Mouse (Mus musculus) heart, embryonic 13.5 days (tissue): Measurements from ENCODE around the gene Rffl. TPM values are rescaled to one million over a fixed set of nuclear protein-coding genes. Genes with fewer than 3 reads are reported as not detected.
A peak's percentile ranks its signal among the peaks of the same experiment; 100 is the strongest.

ENCODE experiments used
- ATAC-seq: fragments of 200-750 bp; cut with Nextera tagmentation; 2 replicates; pipeline ENCODE4 v1.8.0; 2017; ENCODE audit warnings: moderate TSS enrichment; ENCODE audit not compliant: insufficient number of reproducible peaks, low FRiP score, low TSS enrichment; ENCODE audit errors: extremely low read depth
- H3K27ac ChIP-seq: fragments of 300-500 bp; sonication (generic); replicated peaks from 2 replicates; pipeline ENCODE4 v1.5.1; 2015; ENCODE audit warnings: moderate library complexity, mild to moderate bottlenecking, inconsistent platforms
- H3K27me3 ChIP-seq: fragments of 300-500 bp; sonication (generic); replicated peaks from 2 replicates; pipeline ENCODE4 v1.6.1; 2015; ENCODE audit warnings: mild to moderate bottlenecking, inconsistent platforms
- H3K36me3 ChIP-seq: fragments of 300-500 bp; sonication (generic); 2 replicates; pipeline ENCODE4 v1.6.1; 2015; ENCODE audit warnings: mild to moderate bottlenecking, inconsistent platforms
- H3K4me1 ChIP-seq: fragments of 300-500 bp; sonication (generic); 2 replicates; pipeline ENCODE4 v1.6.1; 2015; ENCODE audit warnings: inconsistent platforms
- H3K4me2 ChIP-seq: fragments of 300-500 bp; sonication (generic); 2 replicates; pipeline ENCODE4 v1.6.1; 2015; ENCODE audit warnings: inconsistent platforms, mild to moderate bottlenecking, moderate library complexity
- H3K4me3 ChIP-seq: fragments of 300-500 bp; sonication (generic); 2 replicates; pipeline ENCODE4 v1.5.1; 2015; ENCODE audit warnings: moderate library complexity, mild to moderate bottlenecking, inconsistent platforms
- H3K9ac ChIP-seq: fragments of 300-500 bp; sonication (generic); 2 replicates; pipeline ENCODE4 v1.6.1; 2015; ENCODE audit warnings: inconsistent platforms, mild to moderate bottlenecking, moderate library complexity
- H3K9me3 ChIP-seq: fragments of 300-500 bp; sonication (generic); 2 replicates; pipeline ENCODE4 v1.6.1; 2016; ENCODE audit warnings: inconsistent platforms
- WGBS: fragments of 180-500 bp; shearing (Covaris S2); methylation state at CpG from one replicate; pipeline ENCODE4 v1.1.7; 2015; ENCODE audit warnings: mixed read lengths; 5-methylcytosine and 5-hydroxymethylcytosine counted together
- polyA plus RNA-seq: library from polyadenylated mRNA; unstranded; fragments of >200 nt; fragmentation: Nextera tagmentation; extraction: Ambion mirVana; gene quantifications from 2 replicates; pipeline ENCODE4 v1.2.1, GENCODE M21; 2015

Gene Rffl
- polyA plus RNA-seq = 4.7 and 5.3 TPM in 2 replicates

DNA sequence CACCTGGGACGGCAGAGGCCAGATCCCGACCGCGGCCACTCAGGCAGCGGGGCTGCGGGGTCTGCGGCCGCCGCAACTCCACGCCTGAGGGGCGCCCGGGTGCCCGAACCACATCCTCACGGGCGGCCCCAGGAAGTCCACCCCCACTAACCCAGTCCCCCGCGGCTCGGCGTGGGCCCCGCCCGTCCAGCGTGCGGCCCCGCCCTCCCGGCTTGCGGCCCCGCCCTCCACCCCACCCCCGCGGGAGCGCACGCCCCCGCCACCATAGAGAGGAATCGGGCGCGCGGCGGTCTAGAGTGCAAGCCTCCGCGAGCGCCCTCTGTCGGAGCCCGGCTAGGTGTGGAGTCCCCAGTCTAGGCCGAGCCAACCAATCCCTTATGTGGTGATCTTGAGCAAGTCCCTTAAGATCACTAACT lies at the start of gene Rffl:
Gene Rffl (minus strand): TSS at position 180 of the 416 bp plus-strand sequence.
- Histone ChIP-seq H3K27me3 (no peaks in the 10 kb centered on the region), H3K4me2 (peak within 1 kb of the TSS; percentile 91), H3K27ac (peak within 1 kb of the TSS; percentile 63), H3K4me3 (peak within 1 kb of the TSS; percentile 93), H3K9ac (peak within 1 kb of the TSS; percentile 90), H3K9me3 (no peaks in the 10 kb centered on the region), H3K36me3 (no peaks in the 10 kb centered on the region), H3K4me1 (peaks cover 19% of the 10 kb centered on the region; the same call in 1 of the 2 replicates)
- peak; percentile 96 for ATAC-seq
- under 1% methylated on average over 43 of the region's 43 CpGs for WGBS

DNA sequence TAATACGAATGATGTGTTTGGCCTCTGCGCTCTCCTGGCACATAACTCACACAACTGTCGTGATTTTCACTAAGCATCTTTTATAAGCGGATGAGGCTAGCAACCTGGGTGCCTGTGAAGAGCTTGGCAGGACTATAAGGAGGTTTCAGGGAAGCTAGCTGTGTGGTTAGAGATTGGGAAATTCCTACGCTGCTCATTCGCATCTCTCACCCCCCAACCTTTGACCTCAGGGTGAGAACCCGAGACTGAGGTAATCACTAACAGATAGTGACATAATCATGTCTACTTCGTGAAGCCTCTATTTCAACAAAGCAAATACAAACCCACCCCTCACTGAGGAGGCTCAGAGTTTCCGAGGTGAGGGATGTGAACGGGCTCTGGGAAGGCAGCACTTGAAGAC lies 49.8 kb upstream of the Rffl start:
- ATAC-seq = no peak
- no peaks in the 10 kb centered on the region for H3K9me3 ChIP-seq
- peaks cover 17% of the 10 kb centered on the region for H3K4me1 ChIP-seq
- H3K4me3 ChIP-seq = no peak overlapping the region
- no peak overlapping the region for H3K4me2 ChIP-seq
- peaks cover 92% of the 10 kb centered on the region for H3K36me3 ChIP-seq
- WGBS = 47% methylated on average over 10 of the region's 10 CpGs
- H3K27ac ChIP-seq = no peak overlapping the region
- H3K9ac ChIP-seq = no peak overlapping the region
- H3K27me3 ChIP-seq = no peaks in the 10 kb centered on the region

- Histone ChIP-seq H3K4me3 (peak overlapping the region; percentile 33), H3K9ac (peak overlapping the region; percentile 52; the same call in 1 of the 2 replicates), H3K36me3 (peaks cover 43% of the 10 kb centered on the region), H3K4me1 (peaks cover 43% of the 10 kb centered on the region), H3K4me2 (peak overlapping the region; percentile 72), H3K27ac (peak overlapping the region; percentile 48; the same call in 1 of the 2 replicates), H3K27me3 (no peaks in the 10 kb centered on the region; the same call in 1 of the 2 replicates), H3K9me3 (no peaks in the 10 kb centered on the region)
- ATAC-seq = no peak
- WGBS = 6% methylated on average over 16 of the region's 16 CpGs
Measured at GRCm38 (mm10) chr11:82914711-82915352, 43.8 kb upstream of the Rffl start.

- peak overlapping the region; percentile 72 for H3K4me2 ChIP-seq
- peak overlapping the region; percentile 98 for H3K27ac ChIP-seq
- peak overlapping the region; percentile 62 for H3K4me3 ChIP-seq
- 17% methylated on average over 11 of the region's 11 CpGs for WGBS
- H3K4me1 ChIP-seq = peaks cover 67% of the 10 kb centered on the region
- H3K27me3 ChIP-seq = no peaks in the 10 kb centered on the region; the same call in 1 of the 2 replicates
- H3K9ac ChIP-seq = peak overlapping the region; percentile 89
- H3K9me3 ChIP-seq = no peaks in the 10 kb centered on the region
- peak; percentile 66 for ATAC-seq
- peaks cover 20% of the 10 kb centered on the region for H3K36me3 ChIP-seq
Measured at GRCm38 (mm10) chr11:82910679-82911389, 39.8 kb upstream of the Rffl start.

DNA sequence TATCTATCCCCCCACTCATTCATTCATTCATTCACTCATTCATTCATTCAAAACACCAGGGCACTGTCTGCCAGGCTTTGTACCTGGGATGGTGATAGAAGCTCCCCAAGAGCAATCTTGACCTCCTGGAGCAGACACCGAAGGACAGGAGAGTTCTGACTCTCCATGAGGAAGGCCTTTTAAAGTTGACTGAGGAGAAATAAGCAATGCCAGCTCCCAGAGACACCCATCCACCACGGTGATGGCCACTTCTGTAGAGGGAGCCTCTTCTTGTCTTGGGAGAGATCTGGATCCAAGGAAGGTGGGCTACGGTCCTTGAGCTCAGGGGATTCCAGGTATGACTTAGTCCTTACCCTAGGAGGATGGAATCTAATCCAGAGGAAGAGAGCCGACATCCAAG lies 39.2 kb upstream of the Rffl start, which contains the start of gene Unc45b:
Gene Unc45b (plus strand): TSS at position 301 of the 400 bp plus-strand sequence.
- Histone ChIP-seq H3K4me1 (peaks cover 69% of the 10 kb centered on the region), H3K9me3 (no peaks in the 10 kb centered on the region), H3K27ac (peak within 1 kb of the TSS; percentile 98), H3K4me2 (peak within 1 kb of the TSS; percentile 72), H3K9ac (peak within 1 kb of the TSS; percentile 89), H3K36me3 (peaks cover 21% of the 10 kb centered on the region), H3K27me3 (no peaks in the 10 kb centered on the region; the same call in 1 of the 2 replicates), H3K4me3 (peak within 1 kb of the TSS; percentile 62)
- WGBS = 62% methylated on average over 4 of the region's 4 CpGs
- ATAC-seq = no peak

GRCm38 (mm10) chr11:82908608-82908989 lies 37.6 kb upstream of the Rffl start:
- Histone ChIP-seq H3K9ac (peak overlapping the region; percentile 87), H3K4me2 (peak overlapping the region; percentile 87), H3K36me3 (peaks cover 35% of the 10 kb centered on the region), H3K9me3 (no peaks in the 10 kb centered on the region), H3K4me1 (peaks cover 56% of the 10 kb centered on the region), H3K4me3 (peak overlapping the region; percentile 82), H3K27ac (no peak overlapping the region), H3K27me3 (no peaks in the 10 kb centered on the region; the same call in 1 of the 2 replicates)
- ATAC-seq = no peak
- WGBS = 39% methylated on average over 9 of the region's 10 CpGs

GRCm38 (mm10) chr11:82907651-82908607 lies 36.9 kb upstream of the Rffl start, which contains the start of gene Nle1:
Gene Nle1, minus strand, starts transcription at chr11:82908411.
- ATAC-seq = no peak
- no peaks in the 10 kb centered on the region for H3K9me3 ChIP-seq
- peak within 1 kb of the TSS; percentile 87 for H3K4me2 ChIP-seq
- H3K9ac ChIP-seq = peak within 1 kb of the TSS; percentile 87
- peaks cover 42% of the 10 kb centered on the region for H3K36me3 ChIP-seq
- WGBS = 1% methylated on average over 73 of the region's 73 CpGs
- no peak within 1 kb of the TSS for H3K27ac ChIP-seq
- no peaks in the 10 kb centered on the region for H3K27me3 ChIP-seq
- peaks cover 49% of the 10 kb centered on the region for H3K4me1 ChIP-seq
- peak within 1 kb of the TSS; percentile 82 for H3K4me3 ChIP-seq

DNA sequence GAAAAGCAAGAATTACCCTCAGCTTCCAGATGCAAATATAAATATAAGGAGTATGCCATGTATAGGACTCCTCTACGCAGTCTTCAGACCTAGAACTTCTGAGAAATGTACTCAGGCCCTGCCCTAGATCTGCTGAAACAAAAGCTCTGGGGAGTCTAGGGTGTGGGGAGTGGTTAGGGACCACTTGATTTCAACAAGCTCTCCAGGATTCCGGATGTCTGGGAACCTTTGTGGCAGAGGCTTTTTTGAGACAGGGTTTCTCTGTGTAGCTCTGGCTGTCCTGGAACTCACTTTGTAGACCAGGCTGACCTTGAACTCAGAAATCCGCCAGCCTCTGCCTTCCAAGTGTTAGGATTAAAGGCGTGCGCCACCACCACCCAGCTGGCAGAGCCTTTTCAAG lies 34.8 kb upstream of the Rffl start:
- peaks cover 37% of the 10 kb centered on the region for H3K4me1 ChIP-seq
- H3K9ac ChIP-seq = no peak overlapping the region
- H3K27ac ChIP-seq = no peak overlapping the region
- no peak overlapping the region for H3K4me3 ChIP-seq
- H3K27me3 ChIP-seq = no peaks in the 10 kb centered on the region
- no peak for ATAC-seq
- H3K4me2 ChIP-seq = no peak overlapping the region
- 88% methylated on average over 5 of the region's 5 CpGs for WGBS
- H3K9me3 ChIP-seq = no peaks in the 10 kb centered on the region
- H3K36me3 ChIP-seq = peaks cover 63% of the 10 kb centered on the region

DNA sequence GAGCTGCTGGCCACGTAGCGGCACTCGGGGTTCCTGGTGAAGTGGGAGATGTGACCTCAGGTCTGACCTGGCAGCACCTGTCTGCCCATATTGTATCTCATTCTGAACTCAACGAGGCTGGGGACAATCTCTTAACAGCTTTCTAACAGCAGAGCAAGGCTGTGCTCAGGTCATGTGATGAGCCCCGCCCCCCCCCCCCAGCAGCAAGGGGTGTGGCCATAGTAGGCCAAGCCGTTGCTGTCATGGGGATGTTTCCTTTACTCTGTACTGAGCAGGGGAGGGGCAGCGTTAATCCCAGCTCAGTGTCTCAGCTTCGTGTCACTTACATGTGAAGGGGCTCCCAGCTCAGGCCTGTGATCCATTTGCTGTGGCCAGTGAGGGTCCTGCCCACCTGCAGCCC lies 33.9 kb upstream of the Rffl start:
- WGBS = 56% methylated on average over 8 of the region's 8 CpGs
- Histone ChIP-seq H3K27me3 (no peaks in the 10 kb centered on the region), H3K36me3 (peaks cover 72% of the 10 kb centered on the region), H3K4me2 (no peak overlapping the region), H3K9ac (no peak overlapping the region), H3K9me3 (no peaks in the 10 kb centered on the region), H3K4me1 (peaks cover 30% of the 10 kb centered on the region), H3K27ac (no peak overlapping the region), H3K4me3 (no peak overlapping the region)
- ATAC-seq = no peak

GRCm38 (mm10) chr11:82901606-82902310 lies 30.7 kb upstream of the Rffl start:
- no peaks in the 10 kb centered on the region for H3K9me3 ChIP-seq
- H3K27ac ChIP-seq = no peak overlapping the region
- peaks cover 84% of the 10 kb centered on the region for H3K36me3 ChIP-seq
- H3K9ac ChIP-seq = no peak overlapping the region
- H3K4me3 ChIP-seq = no peak overlapping the region
- H3K27me3 ChIP-seq = no peaks in the 10 kb centered on the region
- WGBS = 90% methylated on average over 20 of the region's 20 CpGs
- 0 out of 2 replicates have a peak, but pooled peaks cover 5% of the 10 kb centered on the region for H3K4me1 ChIP-seq
- H3K4me2 ChIP-seq = no peak overlapping the region
- no peak for ATAC-seq
